16 mouse cellular contexts compared by ENCODE assay signal in genomic region chr3:36721850-36722249, GRCm38 (mm10). TPM values are rescaled to one million over a fixed set of nuclear protein-coding genes. Genes with fewer than 3 reads are reported as not detected.
"Had no signal": no experiment of that assay in that cellular context is flagged by ENCODE, and none has a peak within 500 bp of the region (broad histone marks: within the 10 kb centered on the region; RNA-seq: fewer than 3 reads in every experiment).

No protein-coding gene starts in this region.

- H3K9ac ChIP-seq: limb, embryonic 15.5 days; liver, embryonic 12.5 days; lung, embryonic 14.5 days; midbrain, embryonic 15.5 days; neural tube, embryonic 12.5 days; stomach, embryonic 15.5 days had no signal

- H3K27me3 ChIP-seq: limb, embryonic 15.5 days; liver, embryonic 12.5 days; midbrain, embryonic 15.5 days; neural tube, embryonic 12.5 days; stomach, embryonic 15.5 days had no signal

- ATAC-seq: liver, embryonic 12.5 days; midbrain, embryonic 15.5 days had no signal

- H3K36me3 ChIP-seq: limb, embryonic 15.5 days; liver, embryonic 12.5 days; midbrain, embryonic 15.5 days; neural tube, embryonic 12.5 days; stomach, embryonic 15.5 days had no signal

- H3K4me1 ChIP-seq: limb, embryonic 15.5 days; liver, embryonic 12.5 days; megakaryocyte, embryonic 14.5 days; midbrain, embryonic 15.5 days; neural tube, embryonic 12.5 days; stomach, embryonic 15.5 days had no signal

- H3K9me3 ChIP-seq: limb, embryonic 15.5 days; liver, embryonic 12.5 days; midbrain, embryonic 15.5 days; neural tube, embryonic 12.5 days; stomach, embryonic 15.5 days had no signal

- DNase-seq: kidney, adult 8-10 months; kidney, postnatal 36 days; lung, embryonic 14.5 days; lung, postnatal 10 days; right cerebral cortex, postnatal 14 days; thymus, adult 2 months; thymus, postnatal 25 days had no signal

- H3K27ac ChIP-seq: limb, embryonic 15.5 days; liver, embryonic 12.5 days; macrophage; midbrain, embryonic 15.5 days; neural tube, embryonic 12.5 days; stomach, embryonic 15.5 days had no signal

- H3K4me2 ChIP-seq: limb, embryonic 15.5 days; liver, embryonic 12.5 days; lung, embryonic 14.5 days; midbrain, embryonic 11.5 days; midbrain, embryonic 15.5 days; neural tube, embryonic 12.5 days; stomach, embryonic 15.5 days had no signal

- H3K4me3 ChIP-seq: limb, embryonic 15.5 days; liver, embryonic 12.5 days; megakaryocyte, embryonic 14.5 days; midbrain, embryonic 15.5 days; neural tube, embryonic 12.5 days; stomach, embryonic 15.5 days had no signal

RNA-seq across cellular contexts. Expression of gene Trpc3, which starts 31.9 kb away (rescaled TPM):
- total RNA-seq: monocyte, adult 5-6 weeks had no signal
- polyA plus RNA-seq: macrophage had no signal
